Mouse (Mus musculus) embryonic facial prominence, embryonic 10.5 days (tissue): Measurements from ENCODE around the gene Hspb3. TPM values are rescaled to one million over a fixed set of nuclear protein-coding genes. Genes with fewer than 3 reads are reported as not detected.

ENCODE experiments used
- DNase-seq: peaks from one replicate; pipeline ENCODE4 v3.0.0-alpha.2; 2017; ENCODE audit warnings: low spot score
- H3K27ac ChIP-seq: fragments of 300-500 bp; sonication (generic); replicated peaks from 2 replicates; pipeline ENCODE4 v1.5.1; 2016; ENCODE audit warnings: mild to moderate bottlenecking
- H3K27me3 ChIP-seq: fragments of 300-500 bp; sonication (generic); replicated peaks from 2 replicates; pipeline ENCODE4 v1.6.1; 2016; ENCODE audit warnings: low read depth, mild to moderate bottlenecking; ENCODE audit not compliant: poor library complexity, severe bottlenecking
- H3K36me3 ChIP-seq: fragments of 300-500 bp; sonication (generic); replicated peaks from 2 replicates; pipeline ENCODE4 v1.6.1; 2016; ENCODE audit warnings: mild to moderate bottlenecking, moderate library complexity
- H3K4me1 ChIP-seq: fragments of 300-500 bp; sonication (generic); 2 replicates; pipeline ENCODE4 v1.6.1; 2016
- H3K4me3 ChIP-seq: fragments of 300-500 bp; sonication (generic); 2 replicates; pipeline ENCODE4 v1.5.1; 2016; ENCODE audit warnings: mild to moderate bottlenecking, moderate library complexity
- H3K9me3 ChIP-seq: fragments of 300-500 bp; sonication (generic); 2 replicates; pipeline ENCODE4 v1.6.1; 2016; ENCODE audit warnings: mild to moderate bottlenecking
- WGBS: fragments of 180-500 bp; shearing (Covaris S2); methylation state at CpG from one replicate; pipeline ENCODE4 v1.1.7; 2016; 5-methylcytosine and 5-hydroxymethylcytosine counted together
- polyA plus RNA-seq: library from polyadenylated mRNA; unstranded; fragments of >200 nt; fragmentation: Nextera tagmentation; extraction: Ambion mirVana; gene quantifications from 2 replicates; pipeline ENCODE4 v1.2.1, GENCODE M21; 2016

Gene Hspb3
- polyA plus RNA-seq, 1 experiment from 2014 or later, result not detected

GRCm38 (mm10) chr13:113669459-113670077 lies 6.1 kb upstream of the Hspb3 start:
- no peaks in the 10 kb centered on the region for H3K9me3 ChIP-seq
- 45% methylated on average over 10 of the region's 10 CpGs for WGBS

DNA sequence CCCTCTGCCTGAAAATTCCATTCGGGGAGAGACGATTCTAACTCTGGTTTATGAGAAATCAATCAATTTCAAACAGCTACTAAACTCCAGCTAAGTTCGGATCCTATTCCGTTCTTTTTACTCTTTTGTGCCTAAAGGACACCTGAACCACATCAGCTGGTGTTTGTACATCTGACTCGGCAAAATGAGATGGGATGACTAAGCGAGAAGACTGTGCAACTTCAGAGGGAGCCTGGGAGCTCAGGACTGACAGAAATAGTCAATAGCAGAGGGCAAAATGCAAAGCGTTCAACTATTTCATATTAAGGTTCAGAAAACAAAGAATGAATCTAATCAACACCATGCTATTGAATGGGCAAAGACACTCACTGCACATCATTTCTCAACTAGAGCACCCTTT lies 407 bp upstream of the Hspb3 start:
- H3K4me3 ChIP-seq, result no peak overlapping the region
- H3K4me1 ChIP-seq, result peaks cover 7% of the 10 kb centered on the region
- DNase-seq, result no peak
- peaks cover 7% of the 10 kb centered on the region for H3K27me3 ChIP-seq
- 91% methylated on average over 7 of the region's 7 CpGs for whole genome bisulfite sequencing
- H3K27ac ChIP-seq, result no peak overlapping the region
- H3K9me3 ChIP-seq, result no peaks in the 10 kb centered on the region
- H3K36me3 ChIP-seq, result no peaks in the 10 kb centered on the region

More at GRCm38 (mm10) chr13:113669459-113670077, 6.1 kb upstream of the Hspb3 start:
- peaks cover 11% of the 10 kb centered on the region for H3K27me3 ChIP-seq
- no peaks in the 10 kb centered on the region for H3K36me3 ChIP-seq
- no peak overlapping the region for H3K27ac ChIP-seq
- peak; percentile 78 for DNase-seq
- no peaks in the 10 kb centered on the region for H3K4me1 ChIP-seq
- no peak overlapping the region for H3K4me3 ChIP-seq

DNA sequence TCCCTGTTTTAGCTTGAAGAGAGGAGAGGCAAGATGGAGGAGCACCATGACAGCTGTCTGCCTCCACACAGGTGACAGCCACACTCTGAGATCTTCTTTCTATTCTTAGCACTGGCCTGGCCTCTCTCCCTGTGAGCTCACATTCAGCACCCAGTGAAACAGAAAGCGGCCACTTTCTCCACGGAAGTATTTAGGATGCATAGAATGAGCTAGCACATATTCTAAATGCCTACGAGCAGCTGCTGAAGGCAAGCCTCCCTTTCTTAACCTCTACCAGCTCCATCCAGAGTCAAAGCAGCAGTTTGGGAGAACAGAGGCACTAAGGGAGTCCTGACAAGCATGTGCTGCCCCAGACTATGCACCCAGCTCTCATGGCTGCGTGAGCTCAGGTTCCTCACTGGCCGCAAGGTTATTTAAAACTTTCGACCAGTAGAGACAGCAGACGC lies 1.6 kb downstream of the Hspb3 start:
- no peak for DNase-seq
- 0 out of 2 replicates have a peak overlapping the region, but pooled peaks have one; percentile 1 for H3K27ac ChIP-seq
- no peak overlapping the region for H3K4me3 ChIP-seq
- H3K4me1 ChIP-seq, result peaks cover 7% of the 10 kb centered on the region
- no peaks in the 10 kb centered on the region for H3K9me3 ChIP-seq
- 76% methylated on average over 7 of the region's 7 CpGs for WGBS
- no peaks in the 10 kb centered on the region for H3K27me3 ChIP-seq
- no peaks in the 10 kb centered on the region for H3K36me3 ChIP-seq

- no peak for DNase-seq
- Histone ChIP-seq H3K27ac (no peak overlapping the region), H3K4me3 (no peak overlapping the region), H3K9me3 (no peaks in the 10 kb centered on the region), H3K27me3 (no peaks in the 10 kb centered on the region), H3K36me3 (no peaks in the 10 kb centered on the region), H3K4me1 (peaks cover 7% of the 10 kb centered on the region)
- WGBS, result 86% methylated on average over 9 of the region's 9 CpGs
These were observed 2.7 kb downstream of the Hspb3 start for GRCm38 (mm10) chr13:113660576-113661310.

GRCm38 (mm10) chr13:113657204-113657603 lies 6.3 kb downstream of the Hspb3 start:
- no peak for DNase-seq
- WGBS, result 76% methylated on average over 7 of the region's 7 CpGs
- H3K4me1 ChIP-seq, result peaks cover 7% of the 10 kb centered on the region; the same call in 1 of the 2 replicates
- no peak overlapping the region for H3K4me3 ChIP-seq
- H3K27me3 ChIP-seq, result no peaks in the 10 kb centered on the region
- H3K27ac ChIP-seq, result no peak overlapping the region
- no peaks in the 10 kb centered on the region for H3K36me3 ChIP-seq
- no peaks in the 10 kb centered on the region for H3K9me3 ChIP-seq

DNA sequence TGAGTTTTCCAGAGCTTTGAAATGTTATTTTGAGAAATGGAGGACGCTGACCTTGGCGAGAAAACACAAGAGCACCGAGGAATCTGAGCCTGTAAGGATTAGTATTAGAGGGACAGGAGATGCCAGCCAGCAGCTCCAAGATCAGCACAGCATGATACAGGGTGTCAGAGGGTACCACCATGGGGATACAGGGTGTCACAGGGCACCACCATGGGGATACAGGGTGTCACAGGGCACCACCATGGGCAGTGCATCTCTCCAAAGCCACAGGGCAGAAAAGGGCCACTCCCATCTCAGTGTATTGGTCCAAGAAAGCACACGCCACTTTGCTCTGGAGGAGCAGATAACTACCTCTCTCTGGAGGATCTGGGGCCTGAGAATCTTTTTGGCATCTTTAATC lies 6.8 kb downstream of the Hspb3 start:
- Histone ChIP-seq H3K27ac (no peak overlapping the region), H3K4me3 (no peak overlapping the region), H3K4me1 (peaks cover under 1% of the 10 kb centered on the region; the same call in 1 of the 2 replicates), H3K9me3 (no peaks in the 10 kb centered on the region), H3K27me3 (no peaks in the 10 kb centered on the region), H3K36me3 (no peaks in the 10 kb centered on the region)
- 85% methylated on average over 4 of the region's 4 CpGs for WGBS
- DNase-seq, result no peak

- H3K4me1 ChIP-seq, result no peaks in the 10 kb centered on the region
These were observed 8.0 kb downstream of the Hspb3 start for GRCm38 (mm10) chr13:113655511-113655910.

GRCm38 (mm10) chr13:113640944-113641597 lies 22.4 kb downstream of the Hspb3 start:
- DNase-seq, result no peak
- peaks cover 2% of the 10 kb centered on the region; the same call in 1 of the 2 replicates for H3K4me1 ChIP-seq
- no peaks in the 10 kb centered on the region for H3K36me3 ChIP-seq
- H3K4me3 ChIP-seq, result no peak overlapping the region
- 77% methylated on average over 11 of the region's 11 CpGs for WGBS
- H3K9me3 ChIP-seq, result no peaks in the 10 kb centered on the region
- no peak overlapping the region for H3K27ac ChIP-seq
- H3K27me3 ChIP-seq, result no peaks in the 10 kb centered on the region

More at GRCm38 (mm10) chr13:113655511-113655910, 8.0 kb downstream of the Hspb3 start:
- no peaks in the 10 kb centered on the region for H3K27me3 ChIP-seq
- H3K27ac ChIP-seq, result no peak overlapping the region
- H3K9me3 ChIP-seq, result no peaks in the 10 kb centered on the region
- WGBS, result 93% methylated on average over 4 of the region's 4 CpGs
- DNase-seq, result no peak
- H3K4me3 ChIP-seq, result no peak overlapping the region
- H3K36me3 ChIP-seq, result no peaks in the 10 kb centered on the region

DNA sequence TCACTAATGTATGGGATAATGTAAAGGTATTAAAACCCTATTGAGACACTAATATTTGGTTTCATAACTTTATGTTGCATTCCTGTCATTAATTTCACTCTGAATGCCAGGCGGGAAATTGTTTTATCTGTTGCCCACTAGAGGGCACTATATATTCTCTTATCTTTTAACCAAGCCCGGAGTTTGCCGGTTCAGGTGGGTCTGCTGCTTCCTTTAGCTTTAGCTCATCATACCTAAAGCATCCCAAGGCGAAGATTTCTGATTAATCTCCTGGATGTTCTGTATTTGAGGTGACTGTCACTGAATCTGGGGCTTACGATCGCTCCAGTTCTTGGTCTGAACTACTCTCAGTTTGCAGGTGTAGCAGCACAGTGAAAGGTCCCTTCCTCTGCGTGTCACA lies 24.6 kb downstream of the Hspb3 start:
- H3K36me3 ChIP-seq, result no peaks in the 10 kb centered on the region
- H3K27me3 ChIP-seq, result no peaks in the 10 kb centered on the region
- 30% methylated on average over 7 of the region's 7 CpGs for WGBS
- H3K4me3 ChIP-seq, result no peak overlapping the region
- no peak for DNase-seq
- H3K9me3 ChIP-seq, result no peaks in the 10 kb centered on the region
- no peak overlapping the region for H3K27ac ChIP-seq
- peaks cover 2% of the 10 kb centered on the region; the same call in 1 of the 2 replicates for H3K4me1 ChIP-seq

DNA sequence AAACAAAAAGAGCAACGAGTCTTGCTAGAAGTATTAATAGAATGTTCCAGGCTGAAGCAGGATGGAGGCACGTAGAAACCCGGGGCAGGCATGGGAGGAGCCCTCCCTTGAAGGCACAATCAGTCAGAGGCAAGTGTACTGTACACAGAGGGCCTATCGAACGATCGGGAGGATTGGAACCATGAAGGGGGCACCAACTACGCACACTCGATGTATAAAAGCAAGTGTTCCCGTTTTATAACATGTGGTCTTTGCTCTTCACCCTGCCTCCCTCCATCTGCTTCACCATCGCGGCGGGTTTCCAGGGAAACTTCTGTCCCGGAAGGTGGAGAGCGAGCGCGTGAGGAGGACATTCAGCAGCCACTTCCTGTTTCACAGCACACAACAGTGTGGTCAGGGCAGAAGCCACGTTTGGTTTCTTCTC lies 27.7 kb downstream of the Hspb3 start:
- WGBS, result 86% methylated on average over 17 of the region's 17 CpGs
- Histone ChIP-seq H3K4me3 (no peak overlapping the region), H3K4me1 (peaks cover 5% of the 10 kb centered on the region), H3K9me3 (no peaks in the 10 kb centered on the region), H3K27ac (no peak overlapping the region), H3K36me3 (no peaks in the 10 kb centered on the region), H3K27me3 (no peaks in the 10 kb centered on the region)
- no peak for DNase-seq

DNA sequence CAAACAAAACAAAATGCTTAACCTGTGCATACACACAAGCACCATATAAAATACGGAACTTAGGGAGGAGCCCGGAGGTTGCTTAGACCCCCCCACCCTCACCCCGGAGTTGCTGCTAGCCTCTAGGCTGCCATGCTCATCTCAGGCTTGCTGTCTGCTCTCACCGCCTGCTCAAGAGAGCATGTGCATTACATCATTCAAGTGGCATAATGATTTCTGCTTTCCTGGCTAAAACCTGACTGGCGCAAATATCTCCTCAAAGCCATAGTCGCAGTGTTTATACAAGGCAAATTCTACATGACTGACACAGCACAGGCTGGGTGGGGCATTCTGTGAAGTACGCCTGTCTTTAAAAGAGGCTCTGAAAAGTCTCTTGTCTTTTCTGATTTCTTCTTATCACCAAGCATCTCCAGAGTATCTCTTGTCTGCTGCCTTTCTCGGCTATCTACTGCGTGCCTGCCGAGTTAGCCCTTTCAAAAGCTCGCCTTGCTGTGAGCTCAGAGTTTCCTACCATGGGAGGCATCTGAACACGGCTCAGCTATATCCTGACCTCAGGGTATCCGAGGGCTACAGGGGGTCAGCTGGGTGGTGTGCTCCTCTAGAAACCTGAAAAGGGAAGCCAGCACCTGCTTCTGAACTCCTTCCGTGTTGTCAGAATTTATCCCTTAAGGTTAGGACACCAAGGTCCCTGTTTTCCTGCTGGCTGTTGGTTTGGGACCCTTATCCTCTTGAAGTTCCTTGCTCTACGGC lies 28.6 kb downstream of the Hspb3 start:
- Histone ChIP-seq H3K4me1 (peaks cover 5% of the 10 kb centered on the region), H3K27me3 (no peaks in the 10 kb centered on the region), H3K27ac (no peak overlapping the region), H3K36me3 (no peaks in the 10 kb centered on the region), H3K9me3 (no peaks in the 10 kb centered on the region), H3K4me3 (no peak overlapping the region)
- 86% methylated on average over 15 of the region's 15 CpGs for WGBS
- DNase-seq, result no peak

DNA sequence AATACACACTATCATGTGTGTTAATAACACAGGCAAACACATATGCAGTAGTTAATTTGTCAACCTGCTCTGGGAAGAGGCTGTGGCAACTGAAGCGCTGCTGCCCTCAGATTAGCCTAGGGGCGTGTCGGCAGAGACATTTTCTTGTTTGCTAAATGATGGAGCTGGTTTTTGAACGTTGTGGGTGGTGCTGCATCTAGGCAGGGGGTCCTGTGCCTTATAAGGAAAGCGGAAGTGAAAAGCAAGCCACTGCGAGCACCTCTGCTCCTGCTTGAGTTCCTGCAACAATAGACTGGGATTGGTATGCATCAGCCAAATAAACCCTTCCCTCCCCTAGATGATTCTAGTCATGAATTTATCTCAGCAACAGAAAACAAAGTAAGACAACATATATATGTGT lies 31.0 kb downstream of the Hspb3 start:
- H3K9me3 ChIP-seq, result no peaks in the 10 kb centered on the region
- no peak for DNase-seq
- 57% methylated on average over 6 of the region's 6 CpGs for WGBS
- peaks cover 3% of the 10 kb centered on the region; the same call in 1 of the 2 replicates for H3K4me1 ChIP-seq
- no peak overlapping the region for H3K4me3 ChIP-seq
- H3K27ac ChIP-seq, result no peak overlapping the region
- H3K27me3 ChIP-seq, result no peaks in the 10 kb centered on the region
- no peaks in the 10 kb centered on the region for H3K36me3 ChIP-seq
